Mouse (Mus musculus) lung, embryonic 14.5 days (tissue): ENCODE measurements around the gene Oxtr. TPM values are rescaled to one million over a fixed set of nuclear protein-coding genes. Genes with fewer than 3 reads are reported as not detected.

Experiments
- ATAC-seq: fragments of 200-750 bp; cut with Nextera tagmentation; 2 replicates; pipeline ENCODE4 v1.8.0; 2017; ENCODE audit warnings: mild to moderate bottlenecking, moderate TSS enrichment, moderate library complexity; ENCODE audit not compliant: insufficient read depth
- DNase-seq: peaks from one replicate; pipeline ENCODE4 v3.0.0-alpha.2; 2015
- H3K27ac ChIP-seq: fragments of 300-500 bp; sonication (generic); 2 replicates; pipeline ENCODE4 v1.5.1; 2014; ENCODE audit warnings: low read depth, mild to moderate bottlenecking, moderate library complexity
- H3K27me3 ChIP-seq: fragments of 300-500 bp; sonication (generic); 2 replicates; pipeline ENCODE4 v1.6.1; 2014; ENCODE audit warnings: low read length, control low read depth; ENCODE audit not compliant: insufficient read depth
- H3K36me3 ChIP-seq: fragments of 300-500 bp; sonication (generic); 2 replicates; pipeline ENCODE4 v1.6.1; 2014; ENCODE audit warnings: control low read depth; ENCODE audit not compliant: insufficient read depth
- H3K4me1 ChIP-seq: fragments of 300-500 bp; sonication (generic); 2 replicates; pipeline ENCODE4 v1.6.1; 2014; ENCODE audit warnings: antibody characterized with exemption, control low read depth; ENCODE audit not compliant: insufficient read depth
- H3K4me2 ChIP-seq: fragments of 300-500 bp; sonication (generic); 2 replicates; pipeline ENCODE4 v1.6.1; 2014; ENCODE audit warnings: mild to moderate bottlenecking
- H3K4me3 ChIP-seq: fragments of 300-500 bp; sonication (generic); 2 replicates; pipeline ENCODE4 v1.5.1; 2014; ENCODE audit warnings: low read depth, low read length
- H3K9ac ChIP-seq: fragments of 300-500 bp; sonication (generic); 2 replicates; pipeline ENCODE4 v1.6.1; 2014
- H3K9me3 ChIP-seq: fragments of 300-500 bp; sonication (generic); 2 replicates; pipeline ENCODE4 v1.6.1; 2016; ENCODE audit warnings: low read depth, low read length, control low read depth
- CTCF ChIP-seq: IDR thresholded peaks from 2 replicates; pipeline ENCODE4 v1.5.1; 2016; ENCODE audit warnings: antibody characterized with exemption, low read depth
- WGBS: fragments of 180-500 bp; shearing (Covaris S2); extraction: QIAGEN DNeasy Blood & Tissue Kit; methylation state at CpG from one replicate; pipeline ENCODE4 v1.1.7; 2014; 5-methylcytosine and 5-hydroxymethylcytosine counted together
- polyA plus RNA-seq: library from polyadenylated mRNA; unstranded; fragments of >200 nt; fragmentation: Nextera tagmentation; extraction: Ambion mirVana; gene quantifications from 2 replicates; pipeline ENCODE4 v1.2.1, GENCODE M21; 2014

Oxtr gene
- polyA plus RNA-seq, 1 experiment from 2014 or later: 0.14 TPM

DNA sequence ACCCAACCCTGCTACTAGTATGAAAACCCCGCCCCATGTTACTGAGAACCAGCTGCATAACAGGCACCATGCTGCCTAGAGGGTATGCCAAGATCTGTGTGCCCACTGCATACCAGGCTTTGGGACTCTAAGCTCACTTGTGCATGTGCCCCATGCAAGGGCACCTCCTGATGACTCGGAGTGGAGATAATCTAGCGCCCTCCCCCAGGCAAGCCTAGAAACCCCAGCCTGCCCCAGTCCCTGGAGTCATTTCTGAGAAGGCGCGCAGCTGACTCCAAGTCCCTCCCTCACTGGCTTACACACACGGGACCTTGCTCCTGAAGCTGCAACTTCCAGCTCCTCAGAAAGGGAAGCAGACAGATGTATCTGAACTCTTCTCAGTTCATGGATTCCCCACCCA is 26.4 kb downstream of the Oxtr start:
- TF ChIP-seq CTCF: no peak
- no peaks in the 10 kb centered on the region; the same call in 1 of the 2 replicates for H3K27me3 ChIP-seq
- no peaks in the 10 kb centered on the region for H3K9me3 ChIP-seq
- no peak for DNase-seq
- ATAC-seq: no peak
- H3K4me3 ChIP-seq: no peak overlapping the region
- H3K4me2 ChIP-seq: no peak overlapping the region
- no peaks in the 10 kb centered on the region for H3K36me3 ChIP-seq
- no peak overlapping the region for H3K27ac ChIP-seq
- H3K4me1 ChIP-seq: no peaks in the 10 kb centered on the region
- no peak overlapping the region for H3K9ac ChIP-seq
- WGBS: 77% methylated on average over 6 of the region's 6 CpGs

DNA sequence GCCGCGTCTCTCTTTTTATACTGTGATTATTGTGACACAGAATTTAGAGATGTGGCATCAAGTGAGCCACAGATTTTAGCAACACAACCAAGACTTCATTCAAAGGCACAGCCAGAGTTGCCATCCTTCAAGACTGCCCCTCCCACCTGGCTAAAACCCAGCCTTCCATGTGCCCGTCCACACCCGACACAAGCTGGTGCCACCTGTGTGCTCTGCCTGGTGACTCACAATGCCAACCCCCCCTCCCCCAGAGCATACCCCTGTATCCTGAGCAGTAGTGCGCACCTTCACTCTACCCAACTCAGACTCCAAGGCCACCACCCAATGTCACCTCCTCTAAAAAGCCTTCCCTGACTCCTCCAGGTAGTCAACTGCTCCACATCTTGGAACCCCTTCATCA is 28.3 kb downstream of the Oxtr start:
- H3K27me3 ChIP-seq: no peaks in the 10 kb centered on the region; the same call in 1 of the 2 replicates
- no peak overlapping the region for H3K4me2 ChIP-seq
- DNase-seq: no peak
- H3K4me1 ChIP-seq: no peaks in the 10 kb centered on the region
- WGBS: 93% methylated on average over 5 of the region's 5 CpGs
- no peak for TF ChIP-seq CTCF
- ATAC-seq: no peak
- H3K9ac ChIP-seq: no peak overlapping the region
- H3K36me3 ChIP-seq: no peaks in the 10 kb centered on the region
- no peaks in the 10 kb centered on the region for H3K9me3 ChIP-seq
- H3K4me3 ChIP-seq: no peak overlapping the region
- no peak overlapping the region for H3K27ac ChIP-seq

- H3K4me3 ChIP-seq: no peak within 1 kb of the TSS
- H3K36me3 ChIP-seq: no peaks in the 10 kb centered on the region
- 44% methylated on average over 12 of the region's 12 CpGs for WGBS
- no peak within 1 kb of the TSS for H3K9ac ChIP-seq
- DNase-seq (peak; percentile 47), ATAC-seq (peak; percentile 84)
- no peak for TF ChIP-seq CTCF
- no peaks in the 10 kb centered on the region; the same call in 1 of the 2 replicates for H3K27me3 ChIP-seq
- no peak within 1 kb of the TSS for H3K27ac ChIP-seq
- H3K9me3 ChIP-seq: no peaks in the 10 kb centered on the region
- peak within 1 kb of the TSS; percentile 31; the same call in 1 of the 2 replicates for H3K4me2 ChIP-seq
- H3K4me1 ChIP-seq: no peaks in the 10 kb centered on the region
Observed at GRCm38 (mm10) chr6:112459341-112459749, 30.4 kb downstream of the Oxtr start, which contains the start of gene Cav3. Cav3 (plus strand) TSS chr6:112459505.

DNA sequence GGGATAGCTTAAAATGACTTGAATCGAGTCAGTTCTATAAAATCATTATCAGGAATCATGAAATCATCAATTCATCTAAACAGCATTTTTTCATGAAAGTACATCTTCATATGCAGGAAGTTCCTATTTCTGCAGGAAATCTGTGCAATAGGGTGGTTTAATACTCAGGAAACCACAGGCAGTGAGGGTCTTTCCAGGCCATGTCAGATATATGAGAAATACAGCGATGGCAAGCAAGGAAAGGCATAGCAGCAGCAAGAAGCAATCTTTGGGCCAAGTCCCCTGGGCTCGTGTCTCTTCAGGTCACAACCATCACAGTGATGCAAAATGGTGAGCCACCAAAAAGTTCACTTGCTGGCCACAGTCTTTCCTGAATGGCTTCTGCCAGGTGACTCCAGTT is 44.1 kb downstream of the Oxtr start:
- no peaks in the 10 kb centered on the region for H3K4me1 ChIP-seq
- no peak overlapping the region for H3K4me2 ChIP-seq
- H3K9ac ChIP-seq: no peak overlapping the region
- 86% methylated on average over 3 of the region's 3 CpGs for WGBS
- no peak for ATAC-seq
- H3K27ac ChIP-seq: no peak overlapping the region
- no peaks in the 10 kb centered on the region for H3K36me3 ChIP-seq
- no peak overlapping the region for H3K4me3 ChIP-seq
- H3K9me3 ChIP-seq: no peaks in the 10 kb centered on the region
- TF ChIP-seq CTCF: no peak
- no peaks in the 10 kb centered on the region for H3K27me3 ChIP-seq
- DNase-seq: no peak

DNA sequence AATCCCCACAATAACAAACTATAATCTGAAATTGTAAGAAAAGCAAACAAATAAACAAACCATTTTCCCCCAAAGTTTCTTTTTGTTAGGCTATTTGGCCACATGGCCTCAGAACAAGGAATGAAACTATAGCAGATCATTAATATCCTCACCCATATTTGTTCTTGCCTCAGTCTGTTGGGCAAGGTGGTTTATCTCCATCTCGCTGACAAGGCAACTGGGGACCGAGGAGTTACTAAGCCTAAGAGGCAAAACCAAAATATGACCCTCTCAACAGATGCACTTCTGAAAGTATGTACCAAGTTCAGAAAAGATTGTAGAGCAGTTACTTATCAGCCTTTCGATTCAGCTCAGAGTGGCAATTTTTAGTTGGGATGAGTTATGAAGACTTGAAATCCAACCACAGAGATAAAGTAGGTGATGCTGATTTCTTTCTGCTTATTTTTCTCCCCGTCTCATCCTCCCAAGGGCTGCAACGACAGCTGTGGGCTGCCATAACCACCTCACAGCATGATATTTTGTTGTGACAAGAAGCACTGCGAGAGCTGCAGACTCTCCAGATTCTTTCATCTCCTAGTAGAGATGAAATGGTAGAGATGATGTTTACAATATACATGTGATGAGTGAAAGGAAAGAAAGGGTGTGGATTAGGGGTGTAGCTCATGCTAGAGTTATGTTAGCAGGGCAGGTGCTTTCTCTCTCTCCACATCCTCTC is 63.6 kb downstream of the Oxtr start:
- TF ChIP-seq CTCF: no peak
- ATAC-seq (peak; percentile 84), DNase-seq (peak; percentile 91)
- H3K9ac ChIP-seq: no peak overlapping the region
- H3K36me3 ChIP-seq: no peaks in the 10 kb centered on the region
- no peaks in the 10 kb centered on the region; the same call in 1 of the 2 replicates for H3K9me3 ChIP-seq
- no peaks in the 10 kb centered on the region for H3K27me3 ChIP-seq
- no peak overlapping the region for H3K4me2 ChIP-seq
- no peak overlapping the region for H3K4me3 ChIP-seq
- 26% methylated on average over 6 of the region's 6 CpGs for WGBS
- H3K4me1 ChIP-seq: no peaks in the 10 kb centered on the region
- H3K27ac ChIP-seq: no peak overlapping the region

DNA sequence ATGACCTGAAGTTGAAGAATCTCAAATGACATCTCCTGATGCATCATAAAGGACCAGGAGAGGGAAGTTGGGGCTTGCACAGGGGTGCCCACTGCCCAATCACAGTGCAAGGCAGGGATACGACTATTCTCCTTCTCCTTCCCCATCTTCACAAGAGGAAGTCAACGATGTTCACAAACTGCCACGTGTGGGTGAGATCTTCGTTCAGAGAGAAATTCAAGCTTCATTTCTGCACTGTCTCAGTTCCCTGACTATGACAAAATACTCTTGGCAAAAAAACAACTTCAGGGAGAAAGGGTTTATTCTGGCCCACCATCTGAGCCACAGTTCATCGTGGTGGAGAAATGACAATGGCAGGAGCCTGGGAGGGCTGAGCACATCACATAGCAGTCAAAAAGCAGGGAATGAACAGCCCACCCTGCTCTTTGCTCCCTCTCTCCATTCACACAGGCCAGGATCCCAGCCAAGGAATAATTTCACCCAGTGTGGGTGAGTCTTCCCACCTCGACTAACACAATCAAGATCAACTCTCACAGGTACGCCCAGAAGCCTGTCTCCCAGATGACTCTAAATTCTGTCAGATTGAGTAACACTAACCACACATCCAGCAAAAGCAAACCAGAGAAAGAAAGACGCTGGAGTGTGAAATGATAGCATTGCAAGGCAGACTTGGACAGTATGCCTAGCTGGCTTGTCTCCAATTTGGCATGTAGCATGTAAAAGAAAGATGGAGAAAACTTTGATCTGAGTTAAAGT is 65.8 kb downstream of the Oxtr start:
- Histone ChIP-seq H3K27me3 (no peaks in the 10 kb centered on the region), H3K36me3 (no peaks in the 10 kb centered on the region), H3K4me1 (no peaks in the 10 kb centered on the region), H3K4me3 (no peak overlapping the region), H3K9me3 (no peaks in the 10 kb centered on the region; the same call in 1 of the 2 replicates), H3K4me2 (no peak overlapping the region), H3K9ac (no peak overlapping the region), H3K27ac (peak overlapping the region; percentile 61; the same call in 1 of the 2 replicates)
- TF ChIP-seq CTCF: no peak
- ATAC-seq (peak; percentile 81), DNase-seq (peak; percentile 94)
- 34% methylated on average over 8 of the region's 8 CpGs for WGBS

Other genes starting within 250 kb of the Oxtr start
- gene Lmcd1, start 216.2 kb downstream of the Oxtr start, polyA plus RNA-seq: 31.7 and 37.1 TPM in 2 replicates
- gene Ssu2, start 101.9 kb downstream of the Oxtr start, polyA plus RNA-seq: 2.4 and 2.8 TPM in 2 replicates
- gene Cav3, start 30.4 kb downstream of the Oxtr start, polyA plus RNA-seq: 0.63 and 2.2 TPM in 2 replicates
- gene Rad18, start 206.7 kb upstream of the Oxtr start, polyA plus RNA-seq: 49.8 and 55.5 TPM in 2 replicates